Mouse (Mus musculus) ovary, adult 18-20 months (tissue): ENCODE data around the gene Pdzd9.
A peak's percentile ranks its signal among the peaks of the same experiment; 100 is the strongest.

Experiments used
- DNase-seq: peaks from one replicate; pipeline ENCODE4 v3.0.0; 2022; ENCODE audit warnings: low spot score, mixed read lengths

Gene Pdzd9

GRCm38 (mm10) chr7:120635362-120635781 is 34.8 kb downstream of the Pdzd9 start:
- no peak for DNase-seq

GRCm38 (mm10) chr7:120634711-120635361 is 35.3 kb downstream of the Pdzd9 start, which contains the start of gene Uqcrc2:
Uqcrc2 (plus strand) TSS chr7:120635176.
- DNase-seq, result peak; percentile 74

GRCm38 (mm10) chr7:120634301-120634700 is 35.8 kb downstream of the Pdzd9 start:
- DNase-seq, result no peak

GRCm38 (mm10) chr7:120632518-120632917 is 37.6 kb downstream of the Pdzd9 start:
- no peak for DNase-seq

- DNase-seq, result no peak
These were observed 49.3 kb downstream of the Pdzd9 start for GRCm38 (mm10) chr7:120620841-120621240.

- DNase-seq, result no peak
These were observed 49.9 kb downstream of the Pdzd9 start for GRCm38 (mm10) chr7:120620075-120620771.
